Mouse (Mus musculus): ENCODE results near the gene Gpr141. TPM values are rescaled to one million over a fixed set of nuclear protein-coding genes. Genes with fewer than 3 reads are reported as not detected.
"Not testable (repeated sequence)": the region's sequence is repeated elsewhere in the genome, so short reads cannot be mapped to it uniquely, and the experiment has no call there.

Gpr141 gene
- not detected for total RNA-seq (2021)
- long read RNA-seq = 0 reads

GRCm38 (mm10) chr13:19824071-19824470 lies at the start of gene Gpr141:
TSS of gene Gpr141 (minus strand) at chr13:19824257.
- DNase-seq (ENCODE audit: low spot score in 2 of 2) = no peak

GRCm38 (mm10) chr13:19864241-19864640 lies 40.2 kb upstream of the Gpr141 start:
- no peak for DNase-seq (ENCODE audit: low spot score in 2 of 2)

DNA sequence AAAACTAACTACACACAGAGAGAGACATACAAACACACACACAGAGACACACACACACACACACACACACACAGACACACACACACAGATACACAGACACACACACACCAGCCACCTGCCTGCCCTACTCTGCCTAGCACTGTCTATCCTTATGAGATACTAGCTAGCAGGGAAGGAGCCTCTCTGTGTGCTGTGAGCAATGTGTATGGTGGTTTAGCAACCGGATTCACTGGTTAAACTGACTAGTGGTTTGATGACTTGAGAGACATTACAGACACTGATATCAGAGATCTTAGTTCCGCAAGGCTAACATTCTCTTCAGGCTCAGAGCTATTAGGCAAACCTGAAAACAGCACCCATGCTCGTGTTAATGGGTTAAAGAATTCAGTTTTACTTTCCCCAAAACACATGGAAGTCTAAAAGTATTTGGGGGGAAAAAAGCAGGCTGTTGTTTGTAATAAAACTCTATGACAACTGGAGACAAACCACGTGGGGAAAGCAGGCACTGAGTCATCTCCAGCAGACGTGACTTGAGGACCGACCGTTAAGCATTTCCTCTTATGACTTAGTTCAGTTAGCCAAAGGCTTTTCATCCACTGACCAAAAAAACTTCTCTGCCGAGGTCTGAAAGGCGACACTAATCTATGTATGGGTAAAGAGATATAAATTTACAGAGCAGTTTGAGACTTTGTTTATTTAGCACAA lies 30.7 kb upstream of the Gpr141 start:
- DNase-seq (ENCODE audit: low spot score in 2 of 2) = no peak

GRCm38 (mm10) chr13:19854049-19854448 lies 30.0 kb upstream of the Gpr141 start:
- DNase-seq (ENCODE audit: low spot score in 2 of 2) = no peak

DNA sequence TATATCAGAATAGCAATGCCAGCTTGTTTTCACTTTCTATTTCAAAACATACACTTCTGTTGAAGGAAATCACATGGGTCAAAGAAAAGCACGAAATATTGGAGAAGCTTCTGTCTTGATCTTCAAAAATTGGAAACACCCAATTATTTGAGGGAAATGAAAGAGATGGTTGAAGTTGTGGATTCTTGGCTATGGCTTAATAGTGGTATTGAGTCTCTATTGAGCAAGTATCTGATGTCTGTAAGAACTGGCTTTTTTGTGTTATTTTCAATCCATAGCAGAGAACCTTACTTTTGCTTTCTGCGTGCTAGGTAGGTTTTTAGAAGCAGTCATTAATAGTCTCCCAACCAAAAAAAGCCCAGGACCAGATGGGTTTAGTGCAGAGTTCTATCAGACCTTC lies 19.4 kb upstream of the Gpr141 start:
- no peak for DNase-seq (ENCODE audit: low spot score in 2 of 2)

GRCm38 (mm10) chr13:19842707-19843106 lies 18.6 kb upstream of the Gpr141 start:
- no peak for DNase-seq (ENCODE audit: low spot score in 2 of 2)

DNA sequence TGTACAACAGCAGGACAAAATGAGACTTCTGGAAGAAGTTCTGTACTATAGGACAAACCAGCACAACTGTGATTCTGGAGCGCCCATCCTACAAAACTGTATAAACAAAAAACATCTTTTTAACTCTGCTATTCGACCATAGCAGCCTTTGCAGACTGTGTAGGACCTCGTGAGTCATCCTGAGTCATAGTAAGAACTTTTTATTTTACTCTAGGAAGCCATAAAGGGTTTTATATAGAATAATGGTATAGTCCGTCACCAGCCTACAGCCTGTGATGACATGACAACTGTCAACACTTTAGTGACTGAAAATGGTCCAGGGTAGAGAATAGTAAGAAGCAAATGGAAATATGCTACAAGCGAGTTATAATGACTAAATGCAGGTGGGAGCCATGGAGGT lies 17.6 kb upstream of the Gpr141 start:
- no peak for DNase-seq (ENCODE audit: low spot score in 2 of 2)

DNA sequence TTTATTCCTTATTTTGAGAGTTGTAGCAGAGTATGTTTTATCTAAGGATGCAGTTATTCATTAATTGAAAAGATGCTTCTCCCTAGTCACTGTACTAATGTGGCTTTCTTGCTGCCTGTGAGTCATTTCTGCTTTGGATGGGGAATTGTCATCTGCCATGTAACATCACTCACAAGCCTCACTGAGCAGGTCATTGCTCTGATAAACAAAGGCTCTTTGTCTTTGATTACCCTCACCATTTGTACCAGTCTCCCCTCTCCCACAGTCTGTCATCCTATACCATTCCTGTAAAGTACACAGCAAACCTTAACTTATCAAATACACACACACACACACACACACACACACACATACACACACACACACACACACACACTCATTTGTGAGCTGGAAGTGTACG lies 16.1 kb upstream of the Gpr141 start:
- no peak for DNase-seq (ENCODE audit: low spot score in 2 of 2)

DNA sequence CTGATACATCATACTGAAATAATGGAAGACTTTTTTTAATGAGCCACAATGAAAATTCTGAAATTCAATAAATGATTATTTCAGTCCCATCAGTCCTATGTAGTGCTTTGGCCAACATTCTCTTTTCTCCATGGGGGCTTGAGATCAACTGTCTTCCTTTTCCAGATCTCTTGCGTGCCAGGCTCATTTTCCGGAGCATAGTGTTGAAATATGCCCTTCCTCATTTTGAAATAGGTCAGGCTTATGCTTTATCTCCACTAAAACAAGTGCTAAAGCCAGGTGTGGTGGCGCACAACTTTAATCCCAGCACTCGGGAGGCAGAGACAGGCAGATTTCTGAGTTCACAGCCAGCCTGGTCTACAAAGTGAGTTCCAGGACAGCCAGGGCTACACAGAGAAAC lies 6.5 kb upstream of the Gpr141 start:
- DNase-seq (ENCODE audit: low spot score in 2 of 2) = no peak

GRCm38 (mm10) chr13:19828095-19828494 lies 4.0 kb upstream of the Gpr141 start:
- DNase-seq (ENCODE audit: low spot score in 2 of 2) = no peak

DNA sequence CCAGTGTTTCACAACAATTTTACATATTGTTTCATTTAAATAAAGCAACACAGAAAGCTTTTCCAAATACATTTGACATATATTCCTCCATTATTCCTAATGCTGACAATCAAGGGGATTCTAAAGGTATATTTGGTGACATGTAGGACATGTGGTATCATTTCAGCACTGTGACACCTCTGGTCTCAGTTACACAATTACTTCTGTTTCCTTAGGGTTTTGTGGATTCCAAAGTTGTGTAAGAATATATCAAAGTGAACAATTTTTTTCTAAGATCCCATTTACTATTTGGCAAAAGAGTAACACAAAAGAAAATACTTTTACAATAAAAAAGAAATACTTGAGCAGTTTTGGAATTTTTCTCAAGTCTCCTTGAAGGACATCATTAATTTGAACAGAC lies 2.4 kb downstream of the Gpr141 start:
- DNase-seq (ENCODE audit: low spot score in 2 of 2) = no peak

DNA sequence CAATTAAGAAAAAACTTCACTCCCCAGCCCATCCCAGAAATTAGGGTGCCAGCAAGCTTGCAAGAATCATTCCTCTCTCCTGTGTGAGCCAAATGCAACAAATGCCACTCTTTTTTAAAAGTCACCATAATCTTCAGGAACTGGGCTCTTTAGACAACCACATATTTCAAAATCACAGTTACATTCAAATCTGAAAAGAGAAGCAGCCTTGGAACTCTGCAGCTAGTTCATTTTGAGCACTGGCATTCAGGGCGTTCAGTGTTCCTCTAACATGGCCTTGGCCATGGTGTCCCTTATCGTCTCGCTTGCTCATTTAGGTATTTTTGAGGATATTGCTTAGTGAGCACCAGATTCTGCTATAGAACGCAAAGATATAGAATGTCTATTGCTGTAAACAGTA lies 4.1 kb downstream of the Gpr141 start:
- no peak for DNase-seq (ENCODE audit: low spot score in 2 of 2)

DNA sequence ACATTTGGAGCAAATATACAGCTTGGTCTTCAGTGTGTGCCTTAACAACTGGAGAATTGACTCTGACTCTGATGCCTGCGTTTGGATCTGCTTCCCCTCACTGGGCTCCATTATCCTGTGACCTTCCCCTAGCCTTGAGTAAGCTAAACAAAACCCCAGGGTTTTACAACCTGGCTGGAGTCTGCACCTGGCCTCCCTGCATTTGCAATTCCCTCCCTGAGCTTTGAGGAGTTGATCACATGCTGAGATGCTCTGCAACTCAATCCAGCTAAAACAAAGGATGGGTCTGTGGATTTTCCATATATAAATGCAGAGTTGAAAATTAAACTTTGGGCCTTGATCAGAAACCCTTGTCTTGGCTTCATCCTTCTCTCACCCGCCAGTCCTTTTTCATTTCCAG lies 4.8 kb downstream of the Gpr141 start:
- DNase-seq (ENCODE audit: low spot score in 2 of 2) = no peak

DNA sequence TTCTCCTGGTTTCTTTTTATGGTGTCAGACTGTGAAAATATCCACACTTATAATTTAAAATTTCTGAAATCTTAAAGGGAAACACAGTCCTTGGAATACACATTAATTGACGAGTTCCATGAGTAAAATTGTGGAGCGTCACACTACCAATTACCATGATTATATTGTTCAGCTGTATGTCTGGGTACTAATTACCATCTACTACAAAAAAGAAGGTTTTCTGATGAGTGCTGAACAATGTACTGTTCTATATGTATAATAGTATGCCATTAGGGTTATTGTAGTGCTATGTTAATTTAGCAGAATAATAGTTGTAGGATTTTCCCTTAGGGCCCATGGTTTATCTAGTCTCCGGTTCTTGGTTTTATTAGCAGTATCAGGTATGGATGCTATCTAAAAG lies 29.1 kb downstream of the Gpr141 start:
- no peak for DNase-seq (ENCODE audit: low spot score in 2 of 2)

- DNase-seq (ENCODE audit: low spot score in 2 of 2) = no peak
Measured at GRCm38 (mm10) chr13:19794486-19794885, 29.6 kb downstream of the Gpr141 start.

DNA sequence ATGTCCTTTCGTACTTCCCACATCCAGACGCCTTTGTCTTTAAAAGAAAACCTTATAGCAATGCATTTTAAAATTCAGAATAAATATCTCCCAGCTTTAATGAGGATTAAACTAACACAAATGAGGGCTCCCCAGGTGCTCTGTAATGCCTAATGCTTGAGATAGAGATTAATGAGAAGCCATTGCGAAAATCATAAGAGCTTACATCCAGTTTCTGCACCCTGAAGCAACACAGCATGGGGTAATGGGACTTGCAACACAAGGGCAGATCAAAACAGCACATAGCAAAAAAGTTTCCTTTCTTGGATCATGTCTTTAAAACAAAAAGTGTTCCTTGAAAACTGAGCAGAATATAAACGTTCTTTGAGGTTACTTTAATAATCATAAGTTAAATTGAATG lies 30.3 kb downstream of the Gpr141 start:
- DNase-seq (ENCODE audit: low spot score in 2 of 2) = no peak

GRCm38 (mm10) chr13:19787946-19788345 lies 36.1 kb downstream of the Gpr141 start:
- DNase-seq (ENCODE audit: low spot score in 2 of 2) = not testable (repeated sequence)

GRCm38 (mm10) chr13:19770163-19770562 lies 53.9 kb downstream of the Gpr141 start:
- peak in 1 of 2 experiments; percentile 7 for DNase-seq (ENCODE audit: low spot score in 2 of 2)

GRCm38 (mm10) chr13:19767202-19767601 lies 56.9 kb downstream of the Gpr141 start:
- no peak for DNase-seq (ENCODE audit: low spot score in 2 of 2)

DNA sequence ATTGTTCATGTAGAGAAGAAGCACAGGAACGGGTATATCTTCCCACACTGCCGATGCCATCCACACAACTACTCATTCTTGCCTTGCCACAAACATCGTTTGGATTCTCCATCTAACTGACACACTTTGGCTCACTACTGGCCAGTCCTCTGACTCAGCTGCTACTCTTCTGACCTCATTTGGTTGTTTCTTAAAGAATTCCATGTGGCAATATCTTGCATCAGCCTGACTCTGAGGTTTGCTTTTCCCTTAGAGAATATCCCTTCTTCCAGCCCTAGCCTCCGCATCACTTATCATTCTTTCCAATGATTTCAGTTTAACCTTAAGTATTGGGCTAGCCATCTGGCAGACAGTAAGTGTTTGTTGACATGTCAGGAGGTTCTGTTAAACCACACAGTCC lies 59.8 kb downstream of the Gpr141 start:
- DNase-seq (ENCODE audit: low spot score in 2 of 2) = no peak

- DNase-seq (ENCODE audit: low spot score in 2 of 2) = no peak
Measured at GRCm38 (mm10) chr13:19763211-19763610, 60.8 kb downstream of the Gpr141 start.

GRCm38 (mm10) chr13:19745741-19746140 lies 78.3 kb downstream of the Gpr141 start:
- no peak for DNase-seq (ENCODE audit: low spot score in 2 of 2)

- peak in 1 of 2 experiments; percentile 5 for DNase-seq (ENCODE audit: low spot score in 2 of 2)
Measured at GRCm38 (mm10) chr13:19744536-19744935, 79.5 kb downstream of the Gpr141 start.

DNA sequence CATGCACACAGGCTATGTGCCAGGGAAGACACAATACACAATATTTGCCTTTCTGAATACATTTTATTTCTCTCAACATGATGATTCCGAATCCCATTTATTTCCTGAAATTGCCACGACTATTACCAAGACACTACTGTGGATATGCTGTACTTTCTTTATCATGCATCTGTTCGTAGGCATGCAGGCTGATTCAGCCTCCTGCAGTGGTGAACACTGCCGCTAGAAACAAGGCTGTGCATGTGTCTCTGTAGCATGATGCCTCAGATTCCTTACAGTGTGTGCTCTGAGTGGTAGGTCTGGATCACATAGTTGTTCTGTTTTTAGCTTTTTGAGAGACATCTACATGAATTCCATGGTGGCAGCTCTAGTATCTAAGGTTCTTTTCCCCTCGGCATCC lies 89.5 kb downstream of the Gpr141 start:
- peak in 1 of 2 experiments; percentile 14 for DNase-seq (ENCODE audit: low spot score in 2 of 2)

Data from layer of hippocampus, adult 18-20 months (tissue).